Mouse (Mus musculus) hindlimb bud, embryonic 11.5 days (tissue): ENCODE measurements around the gene Araf.

Experiments
- DNase-seq: peaks from one replicate; pipeline ENCODE4 v3.0.0-alpha.2; 2012; ENCODE audit warnings: low read depth, low spot score; ENCODE audit errors: extremely low spot score

Araf gene

GRCm38 (mm10) chrX:20848256-20848984 is 50.8 kb downstream of the Araf start:
- DNase-seq: peak; percentile 92

GRCm38 (mm10) chrX:20853794-20854193 is 56.2 kb downstream of the Araf start:
- DNase-seq: no peak

GRCm38 (mm10) chrX:20861453-20862104 is 64.0 kb downstream of the Araf start:
- no peak for DNase-seq

- DNase-seq: no peak
These were observed 64.8 kb downstream of the Araf start for GRCm38 (mm10) chrX:20862105-20863065.

- no peak for DNase-seq
These were observed 65.8 kb downstream of the Araf start for GRCm38 (mm10) chrX:20863161-20864101.

- no peak for DNase-seq
These were observed 70.5 kb downstream of the Araf start for GRCm38 (mm10) chrX:20868091-20868490.

- DNase-seq: no peak
These were observed 71.6 kb downstream of the Araf start for GRCm38 (mm10) chrX:20869203-20869602.

GRCm38 (mm10) chrX:20869962-20870513 is 72.4 kb downstream of the Araf start, which contains the start of gene Timp1:
Gene Timp1, plus strand, starts transcription at chrX:20870166.
- DNase-seq: no peak

- DNase-seq: no peak
These were observed 75.4 kb downstream of the Araf start for GRCm38 (mm10) chrX:20872928-20873500.

- DNase-seq: no peak
These were observed 77.6 kb downstream of the Araf start for GRCm38 (mm10) chrX:20875241-20875640.

GRCm38 (mm10) chrX:20910074-20910473 is 112.5 kb downstream of the Araf start:
- no peak for DNase-seq
